Mouse (Mus musculus): ENCODE measurements at regions not wholly inside any gene's neighbourhood (a gene's known extent, or its start where the extent isn't known, plus 50 kb on each side); places are given as distances from the start of the nearest gene placed in this dataset.

- H3K9me3 ChIP-seq (ENCODE audit: low read length), result 0 out of 2 replicates have a peak, but pooled peaks cover 2% of the 10 kb centered on the region
- peaks cover 13% of the 10 kb centered on the region for H3K4me1 ChIP-seq (replicated peaks; ENCODE audit: low read depth, low read length)
- TF ChIP-seq NANOG (IDR thresholded peaks at IDR 0.05; ENCODE audit: borderline replicate concordance, low read length), result no peak
- no peak for TF ChIP-seq CTCF (conservative IDR thresholded peaks at IDR 0.05; ENCODE audit: low read length)
- TF ChIP-seq POU5F1 (IDR thresholded peaks at IDR 0.05; ENCODE audit: borderline replicate concordance, low read length), result no peak
- no peak overlapping the region for H3K4me3 ChIP-seq (replicated peaks; ENCODE audit: low read length)
- no peaks in the 10 kb centered on the region for H3K36me3 ChIP-seq (ENCODE audit: insufficient read depth, low read length)
- no peaks in the 10 kb centered on the region for H3K27me3 ChIP-seq (ENCODE audit: insufficient read depth, low read length)
Observed at GRCm38 (mm10) chr13:46062758-46063157, 98.0 kb upstream of the Atxn1 start.

- no peak overlapping the region for H3K4me3 ChIP-seq (replicated peaks; ENCODE audit: low read length)
- H3K4me1 ChIP-seq (replicated peaks; ENCODE audit: low read depth, low read length), result peaks cover 15% of the 10 kb centered on the region
- H3K36me3 ChIP-seq (ENCODE audit: insufficient read depth, low read length), result no peaks in the 10 kb centered on the region
- TF ChIP-seq CTCF (conservative IDR thresholded peaks at IDR 0.05; ENCODE audit: low read length) (no peak), NANOG (IDR thresholded peaks at IDR 0.05; ENCODE audit: borderline replicate concordance, low read length) (no peak), POU5F1 (IDR thresholded peaks at IDR 0.05; ENCODE audit: borderline replicate concordance, low read length) (no peak)
- H3K9me3 ChIP-seq (ENCODE audit: low read length), result no peaks in the 10 kb centered on the region
- no peaks in the 10 kb centered on the region for H3K27me3 ChIP-seq (ENCODE audit: insufficient read depth, low read length)
Observed at GRCm38 (mm10) chr13:46059870-46060269, 95.1 kb upstream of the Atxn1 start.

GRCm38 (mm10) chr13:46058862-46059261 lies 94.1 kb upstream of the Atxn1 start:
- H3K36me3 ChIP-seq (ENCODE audit: insufficient read depth, low read length), result no peaks in the 10 kb centered on the region
- H3K4me1 ChIP-seq (replicated peaks; ENCODE audit: low read depth, low read length), result peaks cover 17% of the 10 kb centered on the region
- H3K4me3 ChIP-seq (replicated peaks; ENCODE audit: low read length), result no peak overlapping the region
- no peak for TF ChIP-seq CTCF (conservative IDR thresholded peaks at IDR 0.05; ENCODE audit: low read length)
- no peak for TF ChIP-seq POU5F1 (IDR thresholded peaks at IDR 0.05; ENCODE audit: borderline replicate concordance, low read length)
- TF ChIP-seq NANOG (IDR thresholded peaks at IDR 0.05; ENCODE audit: borderline replicate concordance, low read length), result no peak
- H3K27me3 ChIP-seq (ENCODE audit: insufficient read depth, low read length), result no peaks in the 10 kb centered on the region
- H3K9me3 ChIP-seq (ENCODE audit: low read length), result no peaks in the 10 kb centered on the region

GRCm38 (mm10) chr13:46058341-46058740 lies 93.5 kb upstream of the Atxn1 start:
- H3K9me3 ChIP-seq (ENCODE audit: low read length), result no peaks in the 10 kb centered on the region
- peaks cover 17% of the 10 kb centered on the region for H3K4me1 ChIP-seq (replicated peaks; ENCODE audit: low read depth, low read length)
- H3K36me3 ChIP-seq (ENCODE audit: insufficient read depth, low read length), result no peaks in the 10 kb centered on the region
- no peak overlapping the region for H3K4me3 ChIP-seq (replicated peaks; ENCODE audit: low read length)
- no peaks in the 10 kb centered on the region for H3K27me3 ChIP-seq (ENCODE audit: insufficient read depth, low read length)
- TF ChIP-seq NANOG (IDR thresholded peaks at IDR 0.05; ENCODE audit: borderline replicate concordance, low read length) (no peak), POU5F1 (IDR thresholded peaks at IDR 0.05; ENCODE audit: borderline replicate concordance, low read length) (no peak), CTCF (conservative IDR thresholded peaks at IDR 0.05; ENCODE audit: low read length) (no peak)

- Histone ChIP-seq H3K9me3 (ENCODE audit: low read length) (no peaks in the 10 kb centered on the region), H3K4me3 (replicated peaks; ENCODE audit: low read length) (no peak overlapping the region), H3K27me3 (ENCODE audit: insufficient read depth, low read length) (no peaks in the 10 kb centered on the region), H3K4me1 (replicated peaks; ENCODE audit: low read depth, low read length) (peaks cover 17% of the 10 kb centered on the region), H3K36me3 (ENCODE audit: insufficient read depth, low read length) (no peaks in the 10 kb centered on the region)
- TF ChIP-seq POU5F1 (IDR thresholded peaks at IDR 0.05; ENCODE audit: borderline replicate concordance, low read length), result no peak
- no peak for TF ChIP-seq CTCF (conservative IDR thresholded peaks at IDR 0.05; ENCODE audit: low read length)
- no peak for TF ChIP-seq NANOG (IDR thresholded peaks at IDR 0.05; ENCODE audit: borderline replicate concordance, low read length)
Observed at GRCm38 (mm10) chr13:46055410-46055809, 90.6 kb upstream of the Atxn1 start.

- TF ChIP-seq CTCF (conservative IDR thresholded peaks at IDR 0.05; ENCODE audit: low read length) (no peak), NANOG (IDR thresholded peaks at IDR 0.05; ENCODE audit: borderline replicate concordance, low read length) (no peak), POU5F1 (IDR thresholded peaks at IDR 0.05; ENCODE audit: borderline replicate concordance, low read length) (no peak)
Observed at GRCm38 (mm10) chr13:46043568-46043967, 78.8 kb upstream of the Atxn1 start.

GRCm38 (mm10) chr13:46043016-46043415 lies 78.2 kb upstream of the Atxn1 start:
- Histone ChIP-seq H3K4me3 (replicated peaks; ENCODE audit: low read length) (no peak overlapping the region), H3K36me3 (ENCODE audit: insufficient read depth, low read length) (no peaks in the 10 kb centered on the region), H3K4me1 (replicated peaks; ENCODE audit: low read depth, low read length) (peaks cover 15% of the 10 kb centered on the region), H3K9me3 (ENCODE audit: low read length) (no peaks in the 10 kb centered on the region), H3K27me3 (ENCODE audit: insufficient read depth, low read length) (0 out of 2 replicates have a peak, but pooled peaks cover 2% of the 10 kb centered on the region)
- no peak for TF ChIP-seq CTCF (conservative IDR thresholded peaks at IDR 0.05; ENCODE audit: low read length)
- no peak for TF ChIP-seq NANOG (IDR thresholded peaks at IDR 0.05; ENCODE audit: borderline replicate concordance, low read length)
- TF ChIP-seq POU5F1 (IDR thresholded peaks at IDR 0.05; ENCODE audit: borderline replicate concordance, low read length), result no peak

More at GRCm38 (mm10) chr13:46043568-46043967, 78.8 kb upstream of the Atxn1 start:
- H3K4me1 ChIP-seq (replicated peaks; ENCODE audit: low read depth, low read length), result peaks cover 11% of the 10 kb centered on the region
- no peaks in the 10 kb centered on the region for H3K36me3 ChIP-seq (ENCODE audit: insufficient read depth, low read length)
- H3K9me3 ChIP-seq (ENCODE audit: low read length), result no peaks in the 10 kb centered on the region
- H3K4me3 ChIP-seq (replicated peaks; ENCODE audit: low read length), result no peak overlapping the region
- H3K27me3 ChIP-seq (ENCODE audit: insufficient read depth, low read length), result 0 out of 2 replicates have a peak, but pooled peaks cover 2% of the 10 kb centered on the region

- Histone ChIP-seq H3K27me3 (ENCODE audit: insufficient read depth, low read length) (0 out of 2 replicates have a peak, but pooled peaks cover 2% of the 10 kb centered on the region), H3K4me1 (replicated peaks; ENCODE audit: low read depth, low read length) (peaks cover 20% of the 10 kb centered on the region), H3K9me3 (ENCODE audit: low read length) (no peaks in the 10 kb centered on the region), H3K36me3 (ENCODE audit: insufficient read depth, low read length) (no peaks in the 10 kb centered on the region), H3K4me3 (replicated peaks; ENCODE audit: low read length) (no peak overlapping the region)
- no peak for TF ChIP-seq NANOG (IDR thresholded peaks at IDR 0.05; ENCODE audit: borderline replicate concordance, low read length)
- TF ChIP-seq CTCF (conservative IDR thresholded peaks at IDR 0.05; ENCODE audit: low read length), result no peak
- TF ChIP-seq POU5F1 (IDR thresholded peaks at IDR 0.05; ENCODE audit: borderline replicate concordance, low read length), result no peak
Observed at GRCm38 (mm10) chr13:46042224-46042623, 77.4 kb upstream of the Atxn1 start.

- Histone ChIP-seq H3K27me3 (ENCODE audit: insufficient read depth, low read length) (0 out of 2 replicates have a peak, but pooled peaks cover 2% of the 10 kb centered on the region), H3K4me3 (replicated peaks; ENCODE audit: low read length) (no peak overlapping the region), H3K36me3 (ENCODE audit: insufficient read depth, low read length) (no peaks in the 10 kb centered on the region), H3K4me1 (replicated peaks; ENCODE audit: low read depth, low read length) (peaks cover 20% of the 10 kb centered on the region), H3K9me3 (ENCODE audit: low read length) (no peaks in the 10 kb centered on the region)
- TF ChIP-seq NANOG (IDR thresholded peaks at IDR 0.05; ENCODE audit: borderline replicate concordance, low read length) (no peak), POU5F1 (IDR thresholded peaks at IDR 0.05; ENCODE audit: borderline replicate concordance, low read length) (no peak), CTCF (conservative IDR thresholded peaks at IDR 0.05; ENCODE audit: low read length) (no peak)
Observed at GRCm38 (mm10) chr13:46041475-46041874, 76.7 kb upstream of the Atxn1 start.
